Mouse (Mus musculus): Measurements from ENCODE around the gene Slc46a3. TPM values are rescaled to one million over a fixed set of nuclear protein-coding genes. Genes with fewer than 3 reads are reported as not detected.

Slc46a3 gene
- 64.9 and 104 TPM in 2 replicates for polyA plus RNA-seq (2012; rRNA removed; ENCODE audit: low replicate concordance)

DNA sequence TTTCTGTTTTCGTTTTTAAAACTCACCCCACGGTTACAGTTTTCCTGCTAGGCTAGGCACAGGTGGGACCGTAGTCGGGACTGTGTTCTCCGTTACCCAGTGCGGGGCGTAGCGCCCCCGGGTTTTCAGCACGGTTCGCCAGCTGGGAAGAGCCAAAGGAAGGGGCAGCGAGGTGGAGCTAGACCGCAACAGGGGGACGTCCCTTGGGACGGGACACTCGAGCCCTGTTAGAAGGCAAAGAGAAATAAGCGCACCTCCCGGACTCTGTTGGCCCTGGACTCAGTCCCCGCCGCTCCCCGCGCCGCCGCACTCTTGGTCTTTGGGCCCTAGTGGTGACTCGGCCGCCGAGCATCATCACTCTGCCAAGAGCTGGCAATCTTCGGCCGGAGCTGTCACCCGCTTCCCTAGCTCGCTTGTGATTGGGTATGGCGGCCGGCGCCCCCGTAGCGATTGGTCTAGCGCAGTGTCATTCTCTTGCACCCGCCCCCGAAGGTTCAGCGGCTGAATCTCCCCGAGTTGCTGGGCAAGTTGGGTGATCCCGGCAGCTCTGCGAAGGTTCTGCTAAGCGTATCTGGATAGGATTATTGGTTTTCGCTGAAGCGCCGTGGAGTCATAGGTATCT lies at the start of gene Slc46a3:
Gene Slc46a3 (minus strand): TSS at position 361 of the 622 bp plus-strand sequence.

DNA sequence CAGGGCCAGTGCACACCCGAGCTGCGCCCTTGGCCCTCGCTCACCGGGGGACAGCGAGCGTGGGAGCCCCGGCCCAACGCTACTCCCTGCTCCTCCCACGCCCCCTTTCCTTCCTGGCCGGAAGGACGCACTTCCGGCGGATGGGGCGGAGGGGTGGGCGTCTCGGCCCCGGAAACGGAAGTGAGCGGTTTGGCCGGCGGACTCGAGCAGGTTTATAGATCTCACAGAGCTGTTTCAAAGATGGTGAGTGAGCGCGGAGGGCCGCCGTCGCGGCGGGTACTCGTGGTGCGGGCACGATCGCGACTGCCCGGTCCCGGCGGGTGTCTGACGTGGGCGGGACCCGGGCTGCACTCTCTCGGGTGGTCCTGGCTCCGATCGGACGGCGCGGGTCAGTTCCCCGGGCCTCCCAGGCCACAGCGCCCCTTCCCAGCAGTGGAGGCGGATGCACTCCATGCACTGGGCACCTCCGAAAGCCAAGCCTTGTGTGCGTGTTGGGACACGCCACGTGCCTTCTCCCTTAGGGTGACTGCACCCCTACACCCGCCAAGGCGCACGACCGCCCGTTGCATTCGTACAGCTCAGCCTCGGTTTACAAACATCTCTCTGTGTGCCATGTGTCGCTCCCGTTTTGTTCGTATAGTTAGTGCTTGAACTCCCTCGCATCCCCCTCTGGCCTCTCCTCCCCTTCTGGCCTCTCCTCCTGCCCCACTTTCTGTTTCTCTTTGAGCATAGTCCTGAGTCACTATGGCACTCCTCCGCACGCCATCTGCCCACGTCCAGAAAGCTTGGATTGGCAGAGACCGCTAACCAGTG lies 34.0 kb downstream of the Slc46a3 start, which contains the start of gene Pomp:
Gene Pomp (plus strand): TSS at position 13 of the 813 bp plus-strand sequence.

Other genes starting within 250 kb of the Slc46a3 start
- gene Flt1, start 168.8 kb downstream of the Slc46a3 start, polyA plus RNA-seq (2012; rRNA removed; ENCODE audit: low replicate concordance): 7.7 and 9.5 TPM in 2 replicates
- gene Pomp, start 34.4 kb downstream of the Slc46a3 start, polyA plus RNA-seq (2012; rRNA removed; ENCODE audit: low replicate concordance): 23.7 and 54.2 TPM in 2 replicates
- 1.2 and 2.8 TPM in 2 replicates for gene Mtus2, start 62.5 kb upstream of the Slc46a3 start, polyA plus RNA-seq (2012; rRNA removed; ENCODE audit: low replicate concordance)